Comparison of ENCODE assay signal across 21 mouse cellular contexts in the genomic region with DNA sequence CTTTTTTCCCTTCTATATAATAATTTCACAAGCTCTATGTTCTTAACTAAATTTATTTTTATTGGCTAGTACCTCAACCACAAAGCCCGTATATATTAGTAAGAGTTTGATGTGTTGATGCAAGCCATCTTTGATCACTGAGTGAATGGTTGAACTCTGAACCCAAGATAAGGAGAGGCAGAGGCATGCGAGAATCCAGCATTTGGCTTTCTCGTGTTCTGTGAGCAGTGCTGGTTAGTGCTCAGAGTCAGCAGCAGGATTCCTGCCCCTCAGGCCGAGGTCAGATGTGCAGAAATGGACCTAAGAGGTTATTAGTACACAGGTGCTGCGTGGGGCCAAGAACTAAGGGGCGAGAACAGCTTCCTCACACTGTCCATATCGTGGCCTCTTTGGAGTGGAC.
"Had no signal": no experiment of that assay in that cellular context is flagged by ENCODE, and none has a peak within 500 bp of the region (broad histone marks: within the 10 kb centered on the region; RNA-seq: fewer than 3 reads in every experiment).

No protein-coding gene starts in this region.

- ATAC-seq: lung, postnatal 0 days; midbrain, embryonic 16.5 days had no signal

- H3K27ac ChIP-seq: lung, embryonic 15.5 days; macrophage; midbrain, embryonic 12.5 days; neural tube, embryonic 13.5 days; neural tube, embryonic 15.5 days had no signal

- H3K9me3 ChIP-seq: lung, embryonic 15.5 days; midbrain, embryonic 12.5 days; neural tube, embryonic 13.5 days; neural tube, embryonic 15.5 days had no signal

- H3K27me3 ChIP-seq: lung, embryonic 15.5 days; megakaryocyte, embryonic 14.5 days; midbrain, embryonic 12.5 days; neural tube, embryonic 13.5 days; neural tube, embryonic 15.5 days had no signal

- H3K4me3 ChIP-seq: lung, embryonic 15.5 days; megakaryocyte, embryonic 14.5 days; midbrain, embryonic 12.5 days; myocyte; neural tube, embryonic 13.5 days; neural tube, embryonic 15.5 days had no signal

- H3K4me1 ChIP-seq: lung, embryonic 15.5 days; neural tube, embryonic 15.5 days had no signal

- H3K36me3 ChIP-seq: lung, embryonic 15.5 days; midbrain, embryonic 12.5 days; neural tube, embryonic 13.5 days; neural tube, embryonic 15.5 days had no signal

- H3K4me2 ChIP-seq: lung, embryonic 15.5 days; midbrain, embryonic 12.5 days; neural tube, embryonic 13.5 days; neural tube, embryonic 15.5 days had no signal

- DNase-seq: lung, adult 2 months; lung, postnatal 14 days; lung, postnatal 36 days; midbrain, embryonic 14.5 days; retina, postnatal 1 day; right cerebral cortex, adult 18-20 months; right cerebral cortex, postnatal 25 days; right cerebral cortex, postnatal 4 days; spleen, adult 18-20 months; thymus, adult 18-20 months; thymus, postnatal 14 days; thymus, postnatal 36 days had no signal

- H3K9ac ChIP-seq: lung, embryonic 15.5 days; midbrain, embryonic 12.5 days; neural tube, embryonic 13.5 days; neural tube, embryonic 15.5 days had no signal
